Mouse (Mus musculus): ENCODE data around the gene Atg9a. TPM values are rescaled to one million over a fixed set of nuclear protein-coding genes. Genes with fewer than 3 reads are reported as not detected.

Atg9a gene
- polyA plus RNA-seq, 2 experiments from 2014 or later: 9.9 TPM

DNA sequence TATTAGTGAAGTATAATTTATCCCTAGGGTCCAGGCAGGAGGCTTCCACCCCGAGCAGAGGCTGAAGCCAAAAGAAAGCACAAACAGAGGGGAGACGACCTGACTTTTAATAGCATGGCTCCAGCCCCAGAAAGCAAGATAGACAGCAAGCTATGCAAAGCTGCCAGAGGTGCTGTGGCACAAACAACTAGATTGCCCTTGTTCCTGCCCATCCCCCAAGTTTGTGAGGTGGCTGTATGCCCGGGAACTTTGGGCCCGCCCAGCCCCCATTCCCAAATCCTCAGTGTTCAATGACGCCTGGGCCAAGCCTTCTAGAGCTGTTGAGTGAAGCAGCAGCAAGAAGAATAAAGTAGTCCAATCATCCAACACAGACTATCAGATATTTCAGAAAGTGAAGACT is 22.9 kb upstream of the Atg9a start:
- no peak for ATAC-seq

- ATAC-seq: no peak
Measured at GRCm38 (mm10) chr1:75214442-75214841, 22.4 kb upstream of the Atg9a start.

DNA sequence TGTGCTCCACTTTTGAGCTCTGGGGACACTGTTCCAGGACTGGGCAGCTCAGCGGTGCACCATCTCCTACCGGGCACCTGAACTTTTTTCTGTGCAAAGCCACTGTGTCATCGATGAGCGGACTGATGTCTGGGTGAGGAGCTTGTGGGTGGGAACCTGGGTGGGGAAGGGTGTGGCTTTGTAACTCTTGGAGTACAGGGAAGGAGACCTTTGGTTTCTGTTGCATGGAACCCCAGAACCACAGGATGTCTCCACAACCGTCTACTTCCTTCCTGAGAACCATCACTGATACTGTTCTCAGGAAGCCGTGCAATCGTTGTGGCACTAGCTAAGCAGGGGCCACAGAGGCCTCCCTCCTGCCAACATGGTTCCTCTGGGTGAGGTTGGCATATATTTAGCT is 21.1 kb upstream of the Atg9a start:
- no peak for ATAC-seq

DNA sequence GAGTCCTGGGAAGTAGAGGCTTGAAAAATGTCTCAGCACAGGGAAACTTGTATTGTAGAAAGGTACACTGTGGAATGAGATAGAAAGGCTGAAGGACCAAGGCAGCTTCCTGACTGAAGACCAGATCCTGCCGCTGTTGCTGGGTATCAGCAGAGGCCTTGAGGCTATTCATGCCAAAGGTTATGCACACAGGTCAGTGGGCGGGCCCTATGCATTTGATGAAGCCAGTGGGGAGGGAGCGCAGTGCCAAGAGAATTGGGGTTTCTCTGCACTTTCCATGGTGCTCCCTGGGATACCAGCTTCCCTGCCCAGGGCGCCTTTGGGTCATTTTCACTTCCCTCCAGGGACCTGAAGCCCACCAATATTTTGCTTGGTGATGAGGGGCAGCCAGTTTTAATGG is 20.5 kb upstream of the Atg9a start:
- no peak for ATAC-seq

- ATAC-seq: peak; percentile 3
Measured at GRCm38 (mm10) chr1:75211141-75211708, 19.2 kb upstream of the Atg9a start.

- ATAC-seq: peak; percentile 91
Measured at GRCm38 (mm10) chr1:75210136-75211087, 18.4 kb upstream of the Atg9a start, which contains the start of the genes Glb1l and Stk16. Gene Glb1l, minus strand, starts transcription at chr1:75210813. Gene Stk16, plus strand, starts transcription at chr1:75210838.

DNA sequence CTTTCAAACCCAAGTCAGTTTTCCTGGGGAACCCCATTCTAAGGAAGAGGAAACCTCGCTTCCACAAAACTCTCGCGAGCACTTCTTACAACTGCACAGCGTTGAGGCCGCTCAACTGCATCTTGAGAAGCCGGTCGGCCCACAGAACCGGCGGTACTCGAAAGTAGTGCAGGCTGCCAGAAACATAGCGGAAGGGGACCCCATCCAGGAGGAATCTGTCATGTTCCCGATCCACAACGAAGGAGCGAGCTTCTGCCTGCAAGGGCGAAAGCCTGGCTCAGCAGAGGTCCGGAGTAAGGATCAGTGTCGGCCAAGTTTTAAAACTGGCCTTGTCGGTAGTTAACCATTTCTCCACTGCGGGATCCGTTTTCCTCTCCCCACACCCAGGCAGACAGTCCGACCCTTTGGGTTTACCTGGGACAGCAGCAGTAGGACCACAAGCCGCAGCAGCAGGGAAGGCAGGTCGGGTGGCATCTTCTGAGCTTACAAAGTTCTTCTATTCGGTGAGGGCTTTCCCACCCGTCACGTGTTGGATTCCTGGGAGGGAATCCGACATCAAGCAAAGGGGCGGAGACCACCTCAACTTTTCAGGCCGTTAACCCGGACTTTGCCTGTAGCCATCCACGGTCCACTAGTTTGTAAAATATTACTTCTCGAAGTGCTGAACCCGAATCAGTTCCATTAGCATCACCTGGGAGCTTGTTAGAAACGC is 17.1 kb upstream of the Atg9a start:
- ATAC-seq: peak; percentile 10

DNA sequence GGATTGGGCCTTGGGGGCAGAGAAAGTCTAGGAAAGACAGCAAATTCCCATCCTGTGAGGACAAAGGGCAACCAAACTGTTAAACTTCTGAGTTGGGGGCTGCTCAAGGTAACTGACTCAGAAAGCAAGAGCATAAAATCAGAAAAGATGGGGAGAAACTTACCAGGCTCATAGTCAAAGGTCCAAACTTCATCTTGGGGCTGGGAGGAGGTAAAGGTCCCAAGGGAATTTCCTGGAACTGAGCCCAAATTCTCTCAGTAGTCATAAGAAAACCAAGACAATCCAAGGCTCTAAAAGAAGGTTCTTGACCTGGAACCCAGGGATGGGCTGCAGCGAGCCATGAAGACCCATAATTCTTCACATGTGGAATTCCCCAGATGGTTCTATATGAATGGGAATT is 9.2 kb upstream of the Atg9a start:
- ATAC-seq: no peak

DNA sequence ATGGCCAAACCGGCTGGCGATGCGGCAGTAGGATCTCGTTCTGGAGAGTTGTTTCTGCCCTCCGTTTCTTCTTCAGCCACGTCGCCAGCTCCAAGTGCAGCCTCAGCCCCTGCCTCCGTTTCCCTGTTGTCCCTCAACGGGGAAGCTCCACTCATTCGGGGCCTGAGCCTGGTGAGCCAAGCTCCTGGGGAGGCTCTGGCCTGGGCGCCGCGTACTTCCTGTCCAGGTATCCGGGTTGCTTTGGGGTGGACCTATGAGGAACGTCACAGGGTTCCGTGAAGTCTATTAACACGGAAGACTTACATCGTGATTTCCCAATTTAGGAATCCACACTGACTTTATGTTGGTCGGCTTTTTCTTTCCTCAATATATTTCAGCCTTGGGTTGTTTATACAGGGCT is 456 bp upstream of the Atg9a start:
- ATAC-seq: peak; percentile 8

DNA sequence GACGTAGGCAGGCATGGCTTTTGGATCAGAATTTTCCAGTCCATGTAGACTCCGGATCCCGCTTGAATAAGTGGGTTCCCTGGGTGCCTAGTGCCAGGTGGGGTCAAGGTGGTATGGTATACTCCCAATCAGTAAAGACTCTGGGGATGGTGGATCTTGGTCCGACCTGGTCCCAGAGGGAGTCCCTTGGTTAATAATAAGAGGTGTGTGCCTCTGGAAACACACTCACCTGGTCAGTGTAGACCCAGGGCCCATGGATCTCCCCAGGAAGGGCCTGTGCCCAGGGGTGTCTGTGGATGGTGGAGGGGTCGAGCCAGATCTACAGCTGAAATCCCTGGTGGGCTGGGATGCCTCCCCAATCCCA is 756 bp downstream of the Atg9a start:
- ATAC-seq: no peak

DNA sequence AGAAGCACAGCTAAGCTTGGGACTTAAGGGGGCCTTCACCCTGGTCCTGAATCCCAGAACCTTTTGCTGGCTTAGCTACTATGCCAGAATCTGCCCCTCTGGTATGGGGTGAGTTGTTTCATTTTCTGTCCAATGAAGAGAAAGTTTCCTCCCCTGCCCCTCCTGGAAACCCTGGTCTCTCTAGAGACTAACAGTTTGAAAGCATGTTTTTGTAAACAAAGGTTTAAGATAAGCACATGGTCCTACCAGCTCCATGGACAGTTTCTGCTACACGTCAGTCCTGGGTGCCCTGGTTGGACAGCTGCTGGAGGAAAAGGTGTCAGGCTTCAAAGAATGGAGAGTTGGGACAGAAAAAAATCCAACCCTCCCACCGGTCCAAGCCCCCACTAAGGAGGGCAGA is 1.4 kb downstream of the Atg9a start:
- no peak for ATAC-seq

DNA sequence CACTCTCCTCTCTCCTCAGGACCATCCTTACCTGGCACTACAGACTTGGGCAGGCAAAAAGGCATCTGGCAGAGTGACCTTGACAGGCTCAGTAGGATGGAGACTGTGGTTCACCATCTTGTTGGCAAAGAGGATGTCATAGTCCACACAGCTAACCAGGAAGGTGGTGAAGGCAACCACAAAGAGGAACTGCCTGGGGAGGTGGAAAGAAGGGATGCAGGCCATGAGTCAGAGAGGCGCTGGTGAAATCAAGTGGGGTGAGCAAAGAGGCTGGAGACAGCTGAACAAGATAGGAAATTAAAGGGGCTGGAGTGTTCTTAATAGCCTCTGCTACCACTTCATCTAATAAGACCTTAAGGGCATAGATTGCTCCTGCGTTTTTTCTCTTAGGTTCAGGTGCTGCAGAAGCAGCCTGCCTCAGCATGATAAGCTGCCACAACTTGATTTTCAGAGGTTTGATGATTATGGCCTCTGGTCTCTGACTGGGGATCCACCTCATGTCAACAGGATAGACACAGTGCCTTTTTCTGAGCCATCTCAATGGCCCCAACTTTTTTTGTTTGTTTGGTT is 4.0 kb downstream of the Atg9a start:
- no peak for ATAC-seq

- no peak for ATAC-seq
Measured at GRCm38 (mm10) chr1:75187126-75187525, 4.9 kb downstream of the Atg9a start.

GRCm38 (mm10) chr1:75185495-75185894 is 6.5 kb downstream of the Atg9a start:
- no peak for ATAC-seq

DNA sequence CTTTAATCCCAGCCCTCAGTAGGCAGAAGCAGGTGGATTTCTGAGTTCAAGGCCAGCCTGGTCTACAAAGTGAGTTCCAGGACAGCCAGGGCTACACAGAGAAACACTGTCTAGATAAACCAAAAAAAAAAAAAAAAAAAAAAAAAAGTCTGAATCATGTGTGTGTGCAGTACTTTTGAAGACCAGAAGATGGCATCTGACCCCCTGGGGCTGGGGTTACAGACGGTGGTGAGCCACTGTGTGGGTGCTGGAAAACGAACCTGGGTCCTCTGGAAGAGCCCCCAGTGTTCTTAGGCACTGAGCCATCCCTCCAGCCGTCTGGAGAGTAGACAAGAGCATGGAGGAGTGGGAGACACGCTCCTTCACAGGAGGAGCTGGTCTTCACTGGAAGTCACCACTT is 9.8 kb downstream of the Atg9a start:
- no peak for ATAC-seq

DNA sequence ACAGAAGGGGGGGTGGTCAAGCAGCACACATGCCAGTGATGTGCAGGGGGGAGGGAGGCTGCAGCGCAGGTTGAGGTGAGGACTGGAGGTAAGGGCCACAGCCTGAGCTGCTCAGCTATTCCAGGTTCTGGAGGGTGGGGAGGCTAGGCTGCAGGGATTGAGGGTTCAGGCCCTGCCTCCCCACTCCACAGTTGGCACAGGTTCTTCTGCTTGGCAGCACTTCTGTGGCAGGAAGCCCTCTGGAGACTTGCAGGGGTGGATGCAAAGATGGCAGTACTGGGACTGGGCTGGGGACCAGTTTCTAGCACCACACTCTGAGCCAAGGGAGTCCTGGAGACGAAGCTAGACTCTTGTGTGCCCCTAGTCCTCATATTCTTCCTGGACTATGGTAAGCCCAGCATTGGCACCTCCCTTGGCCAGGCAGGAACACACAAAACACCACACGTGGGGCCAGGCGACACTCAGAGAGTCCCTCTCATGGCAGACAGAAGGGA is 10.6 kb downstream of the Atg9a start:
- ATAC-seq: no peak

- no peak for ATAC-seq
Measured at GRCm38 (mm10) chr1:75180741-75181140, 11.3 kb downstream of the Atg9a start.

DNA sequence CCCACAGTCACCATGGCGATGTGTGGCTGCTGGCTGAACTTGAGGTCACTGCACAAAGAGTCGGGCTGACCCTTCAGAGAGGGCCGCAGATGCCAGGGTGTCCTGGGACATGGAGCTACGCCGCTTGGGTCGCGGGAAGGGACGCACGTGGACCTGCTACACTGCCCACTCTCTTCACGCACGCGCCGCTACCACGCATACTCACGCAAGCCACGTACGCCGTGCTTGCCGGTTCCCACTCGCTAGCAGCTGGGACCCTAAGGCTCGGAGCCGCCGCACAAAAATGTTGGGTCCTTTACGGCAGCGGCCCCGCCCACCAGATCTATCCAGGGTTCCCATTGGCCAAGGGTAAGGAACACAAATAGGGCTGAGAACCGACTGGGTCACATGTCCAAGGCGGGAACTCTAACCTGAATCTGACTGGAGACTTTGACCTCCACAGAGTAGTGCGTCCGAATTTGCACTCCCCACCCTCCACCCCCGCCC is 11.8 kb downstream of the Atg9a start, which contains the start of gene Abcb6:
TSS of gene Abcb6 (minus strand) at position 288 of the 486 bp plus-strand sequence.
- ATAC-seq: peak; percentile 95

DNA sequence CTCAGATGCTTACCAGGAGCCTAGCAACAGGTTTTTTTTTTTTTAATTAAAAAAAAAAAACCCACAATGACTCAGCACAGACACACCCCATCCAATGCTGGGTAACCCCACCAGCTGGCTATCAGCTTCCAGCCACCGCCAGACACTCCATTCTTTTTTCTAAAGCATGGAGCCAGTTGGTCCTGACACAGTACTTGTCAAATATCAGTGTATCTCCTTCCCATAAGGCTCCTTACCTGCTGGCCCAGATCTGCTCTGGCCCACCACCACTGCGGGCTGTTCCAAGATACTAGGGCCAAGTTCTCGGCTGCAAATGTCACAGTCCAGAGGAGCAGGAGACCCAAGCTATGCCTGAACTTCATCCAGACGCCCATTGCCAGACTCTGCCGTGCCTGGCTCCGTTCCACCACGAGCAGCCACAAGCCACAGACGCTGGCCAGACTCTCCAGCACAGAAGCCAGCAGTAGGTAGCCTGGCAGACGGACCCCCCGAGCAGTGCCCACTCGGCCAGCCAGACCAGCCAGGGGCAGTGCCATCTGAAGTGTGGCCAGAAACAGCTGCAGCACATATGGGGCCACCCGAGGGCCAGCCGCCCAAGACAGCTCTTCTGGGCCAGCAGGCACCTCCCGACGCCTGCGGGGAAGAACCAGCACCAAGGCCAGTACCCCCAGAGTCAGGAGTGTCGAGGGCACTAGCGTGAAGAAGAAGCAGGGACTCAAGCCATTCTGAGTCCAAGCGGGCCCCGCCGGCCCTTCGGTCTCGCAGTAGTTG is 12.5 kb downstream of the Atg9a start:
- ATAC-seq: peak; percentile 30

GRCm38 (mm10) chr1:75168472-75169464 is 23.2 kb downstream of the Atg9a start, which contains the start of gene Zfand2b:
Gene Zfand2b, plus strand, starts transcription at chr1:75168646.
- peak; percentile 90 for ATAC-seq
